Mouse (Mus musculus): Measurements from ENCODE around the gene Pdzd2. TPM values are rescaled to one million over a fixed set of nuclear protein-coding genes. Genes with fewer than 3 reads are reported as not detected.

The Pdzd2 gene
- polyA plus RNA-seq, 1 experiment: 2.4 TPM

DNA sequence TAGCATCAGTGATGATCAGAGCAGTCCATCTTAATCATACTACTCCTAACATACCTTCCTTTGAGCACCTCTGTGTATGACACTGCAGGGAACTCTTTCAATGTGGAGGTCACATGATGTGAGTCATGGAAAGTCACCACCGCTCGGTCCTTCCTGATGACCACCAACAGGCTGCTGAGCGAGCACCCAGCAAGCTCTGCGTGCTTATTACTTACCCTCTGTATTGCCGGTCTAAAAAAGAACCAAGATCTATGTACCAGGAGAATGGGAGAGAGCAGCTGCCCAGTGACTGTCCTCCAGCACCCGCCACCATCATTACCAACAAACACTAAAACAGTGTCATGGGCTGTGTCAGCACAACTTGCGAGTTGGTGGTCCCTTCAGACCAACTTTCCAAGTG is 84.4 kb downstream of the Pdzd2 start:
- no peak for TF ChIP-seq CTCF (IDR thresholded peaks at IDR 0.05; ENCODE audit: borderline replicate concordance, insufficient read depth, low read length)
- no peak for TF ChIP-seq POLR2A (IDR thresholded peaks at IDR 0.05; ENCODE audit: low read depth, low read length)
- Histone ChIP-seq H3K4me1 (ENCODE audit: control insufficient read depth, insufficient read depth, low read length) (no peaks in the 10 kb centered on the region), H3K4me3 (ENCODE audit: insufficient read depth, low read length) (no peak overlapping the region), H3K27ac (ENCODE audit: insufficient read depth, low read length) (no peak overlapping the region)

- Histone ChIP-seq H3K4me1 (ENCODE audit: control insufficient read depth, insufficient read depth, low read length) (no peaks in the 10 kb centered on the region), H3K27ac (ENCODE audit: insufficient read depth, low read length) (no peak overlapping the region), H3K4me3 (ENCODE audit: insufficient read depth, low read length) (no peak overlapping the region)
- no peak for TF ChIP-seq POLR2A (IDR thresholded peaks at IDR 0.05; ENCODE audit: low read depth, low read length)
- TF ChIP-seq CTCF (IDR thresholded peaks at IDR 0.05; ENCODE audit: borderline replicate concordance, insufficient read depth, low read length): no peak
Measured at GRCm38 (mm10) chr15:12652336-12653031, 87.2 kb downstream of the Pdzd2 start.

GRCm38 (mm10) chr15:12650236-12650635 is 89.5 kb downstream of the Pdzd2 start:
- Histone ChIP-seq H3K4me3 (ENCODE audit: insufficient read depth, low read length) (no peak overlapping the region), H3K27ac (ENCODE audit: insufficient read depth, low read length) (no peak overlapping the region), H3K4me1 (ENCODE audit: control insufficient read depth, insufficient read depth, low read length) (no peaks in the 10 kb centered on the region)
- no peak for TF ChIP-seq CTCF (IDR thresholded peaks at IDR 0.05; ENCODE audit: borderline replicate concordance, insufficient read depth, low read length)
- no peak for TF ChIP-seq POLR2A (IDR thresholded peaks at IDR 0.05; ENCODE audit: low read depth, low read length)

GRCm38 (mm10) chr15:12649674-12650073 is 90.0 kb downstream of the Pdzd2 start:
- no peak overlapping the region for H3K4me3 ChIP-seq (ENCODE audit: insufficient read depth, low read length)
- no peaks in the 10 kb centered on the region for H3K4me1 ChIP-seq (ENCODE audit: control insufficient read depth, insufficient read depth, low read length)
- no peak overlapping the region for H3K27ac ChIP-seq (ENCODE audit: insufficient read depth, low read length)
- TF ChIP-seq POLR2A (IDR thresholded peaks at IDR 0.05; ENCODE audit: low read depth, low read length) (no peak), CTCF (IDR thresholded peaks at IDR 0.05; ENCODE audit: borderline replicate concordance, insufficient read depth, low read length) (no peak)

DNA sequence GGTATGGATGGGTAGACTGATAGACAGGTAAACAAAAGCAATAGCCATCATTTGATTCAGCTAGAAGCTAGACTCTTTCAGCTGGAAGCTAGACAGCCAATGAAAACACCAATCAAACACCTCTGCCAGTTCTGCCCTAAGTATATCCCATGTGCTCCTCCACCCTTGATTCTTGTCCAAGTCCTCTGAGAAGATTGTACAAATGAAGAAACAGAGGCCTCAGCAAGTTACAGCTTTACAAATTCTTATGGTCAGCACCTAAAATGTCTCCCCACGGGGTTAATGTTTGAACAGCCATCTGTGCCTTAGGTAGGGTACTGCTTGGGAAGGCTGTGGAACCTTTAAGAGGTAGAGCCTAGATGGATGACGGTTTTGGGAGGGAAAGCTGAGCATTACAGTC is 90.6 kb downstream of the Pdzd2 start:
- no peaks in the 10 kb centered on the region for H3K4me1 ChIP-seq (ENCODE audit: control insufficient read depth, insufficient read depth, low read length)
- no peak overlapping the region for H3K27ac ChIP-seq (ENCODE audit: insufficient read depth, low read length)
- no peak overlapping the region for H3K4me3 ChIP-seq (ENCODE audit: insufficient read depth, low read length)
- TF ChIP-seq POLR2A (IDR thresholded peaks at IDR 0.05; ENCODE audit: low read depth, low read length): no peak

DNA sequence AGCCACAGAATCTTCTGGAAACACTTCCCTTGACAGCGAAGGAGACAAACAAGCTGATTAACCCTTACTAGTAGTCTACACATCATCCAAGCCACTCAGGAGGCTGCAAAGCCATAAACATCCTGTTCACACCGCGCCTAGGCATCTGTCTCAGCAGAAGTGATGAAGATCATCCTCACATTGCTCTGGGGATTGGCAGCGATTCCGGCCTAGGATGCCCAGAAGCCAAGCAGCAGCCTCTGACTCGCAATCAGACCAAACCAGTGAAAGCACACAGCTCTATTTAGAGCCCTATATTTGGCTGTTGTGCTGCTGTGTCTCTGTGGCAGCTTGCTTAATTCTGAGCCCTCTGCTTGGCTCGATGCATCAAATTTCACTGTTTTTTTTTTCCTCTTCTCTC is 99.0 kb downstream of the Pdzd2 start:
- TF ChIP-seq POLR2A (IDR thresholded peaks at IDR 0.05; ENCODE audit: low read depth, low read length) (no peak), CTCF (IDR thresholded peaks at IDR 0.05; ENCODE audit: borderline replicate concordance, insufficient read depth, low read length) (no peak)
- Histone ChIP-seq H3K4me1 (ENCODE audit: control insufficient read depth, insufficient read depth, low read length) (0 out of 2 replicates have a peak, but pooled peaks cover 5% of the 10 kb centered on the region), H3K4me3 (ENCODE audit: insufficient read depth, low read length) (no peak overlapping the region), H3K27ac (ENCODE audit: insufficient read depth, low read length) (no peak overlapping the region)

- TF ChIP-seq POLR2A (IDR thresholded peaks at IDR 0.05; ENCODE audit: low read depth, low read length) (no peak), CTCF (IDR thresholded peaks at IDR 0.05; ENCODE audit: borderline replicate concordance, insufficient read depth, low read length) (no peak)
- Histone ChIP-seq H3K4me1 (ENCODE audit: control insufficient read depth, insufficient read depth, low read length) (0 out of 2 replicates have a peak, but pooled peaks cover 5% of the 10 kb centered on the region), H3K27ac (ENCODE audit: insufficient read depth, low read length) (no peak overlapping the region), H3K4me3 (ENCODE audit: insufficient read depth, low read length) (no peak overlapping the region)
Measured at GRCm38 (mm10) chr15:12639776-12640175, 99.9 kb downstream of the Pdzd2 start.

- H3K4me3 ChIP-seq (ENCODE audit: insufficient read depth, low read length): no peak overlapping the region
- TF ChIP-seq CTCF (IDR thresholded peaks at IDR 0.05; ENCODE audit: borderline replicate concordance, insufficient read depth, low read length): no peak
- no peak for TF ChIP-seq POLR2A (IDR thresholded peaks at IDR 0.05; ENCODE audit: low read depth, low read length)
- 0 out of 2 replicates have a peak, but pooled peaks cover 5% of the 10 kb centered on the region for H3K4me1 ChIP-seq (ENCODE audit: control insufficient read depth, insufficient read depth, low read length)
- H3K27ac ChIP-seq (ENCODE audit: insufficient read depth, low read length): no peak overlapping the region
Measured at GRCm38 (mm10) chr15:12639181-12639580, 100.5 kb downstream of the Pdzd2 start.

- Histone ChIP-seq H3K27ac (ENCODE audit: insufficient read depth, low read length) (no peak overlapping the region), H3K4me3 (ENCODE audit: insufficient read depth, low read length) (no peak overlapping the region), H3K4me1 (ENCODE audit: control insufficient read depth, insufficient read depth, low read length) (0 out of 2 replicates have a peak, but pooled peaks cover 5% of the 10 kb centered on the region)
- no peak for TF ChIP-seq POLR2A (IDR thresholded peaks at IDR 0.05; ENCODE audit: low read depth, low read length)
Measured at GRCm38 (mm10) chr15:12638370-12639030, 101.2 kb downstream of the Pdzd2 start.

DNA sequence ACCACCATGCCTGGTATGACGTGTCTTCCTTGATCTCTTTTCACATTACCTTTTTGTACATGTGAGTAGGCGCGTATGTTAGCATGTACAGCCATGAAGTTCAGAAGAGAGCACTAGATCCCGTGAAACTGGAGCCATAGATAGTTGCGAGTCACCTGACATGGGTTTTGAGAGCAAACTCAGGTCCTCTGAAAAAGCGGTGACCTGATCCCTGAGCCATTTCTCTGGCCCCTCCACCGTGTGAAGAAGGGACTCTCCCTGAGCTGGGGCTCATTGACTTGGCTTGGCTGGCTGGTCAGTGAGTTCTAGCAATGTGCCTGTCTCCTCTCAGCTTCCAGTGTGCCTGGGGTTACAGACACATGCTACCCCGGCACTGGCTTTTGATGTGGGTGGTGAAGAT is 102.2 kb downstream of the Pdzd2 start:
- TF ChIP-seq POLR2A (IDR thresholded peaks at IDR 0.05; ENCODE audit: low read depth, low read length) (no peak), CTCF (IDR thresholded peaks at IDR 0.05; ENCODE audit: borderline replicate concordance, insufficient read depth, low read length) (no peak)
- Histone ChIP-seq H3K4me1 (ENCODE audit: control insufficient read depth, insufficient read depth, low read length) (0 out of 2 replicates have a peak, but pooled peaks cover 5% of the 10 kb centered on the region), H3K27ac (ENCODE audit: insufficient read depth, low read length) (no peak overlapping the region), H3K4me3 (ENCODE audit: insufficient read depth, low read length) (no peak overlapping the region)

Measured in embryonic fibroblast, embryonic 13.5 days (primary cell).